Mouse (Mus musculus) stomach, embryonic 15.5 days (tissue): ENCODE measurements around the gene Ccdc180. TPM values are rescaled to one million over a fixed set of nuclear protein-coding genes. Genes with fewer than 3 reads are reported as not detected.

Experiments used
- ATAC-seq: fragments of 200-750 bp; cut with Nextera tagmentation; 2 replicates; pipeline ENCODE4 v1.8.0; 2017; ENCODE audit warnings: low read depth, moderate number of reproducible peaks, moderate TSS enrichment; ENCODE audit not compliant: insufficient read depth, low FRiP score
- H3K27ac ChIP-seq: fragments of 300-500 bp; sonication (generic); 2 replicates; pipeline ENCODE4 v1.5.1; 2015; ENCODE audit warnings: mild to moderate bottlenecking, inconsistent platforms
- H3K27me3 ChIP-seq: fragments of 300-500 bp; sonication (generic); replicated peaks from 2 replicates; pipeline ENCODE4 v1.6.1; 2015; ENCODE audit warnings: inconsistent platforms
- H3K36me3 ChIP-seq: fragments of 300-500 bp; sonication (generic); 2 replicates; pipeline ENCODE4 v1.6.1; 2015; ENCODE audit warnings: inconsistent platforms
- H3K4me1 ChIP-seq: fragments of 300-500 bp; sonication (generic); 2 replicates; pipeline ENCODE4 v1.6.1; 2015; ENCODE audit warnings: inconsistent platforms
- H3K4me2 ChIP-seq: fragments of 300-500 bp; sonication (generic); 2 replicates; pipeline ENCODE4 v1.6.1; 2015; ENCODE audit warnings: mild to moderate bottlenecking, inconsistent platforms
- H3K4me3 ChIP-seq: fragments of 300-500 bp; sonication (generic); replicated peaks from 2 replicates; pipeline ENCODE4 v1.5.1; 2015; ENCODE audit warnings: inconsistent platforms
- H3K9ac ChIP-seq: fragments of 300-500 bp; sonication (generic); 2 replicates; pipeline ENCODE4 v1.6.1; 2015; ENCODE audit warnings: inconsistent platforms
- H3K9me3 ChIP-seq: fragments of 300-500 bp; sonication (generic); 2 replicates; pipeline ENCODE4 v1.6.1; 2016; ENCODE audit warnings: inconsistent platforms
- WGBS: fragments of 180-500 bp; shearing (Covaris S2); methylation state at CpG from one replicate; pipeline ENCODE4 v1.1.7; 2015; 5-methylcytosine and 5-hydroxymethylcytosine counted together
- polyA plus RNA-seq: library from polyadenylated mRNA; unstranded; fragments of >200 nt; fragmentation: Nextera tagmentation; extraction: Ambion mirVana; gene quantifications from 2 replicates; pipeline ENCODE4 v1.2.1, GENCODE M21; 2015

Ccdc180 gene
- polyA plus RNA-seq, 1 experiment from 2014 or later = 0.12 TPM

- H3K4me1 ChIP-seq = peaks cover 7% of the 10 kb centered on the region; the same call in 1 of the 2 replicates
- H3K27ac ChIP-seq = no peak overlapping the region
- no peaks in the 10 kb centered on the region for H3K36me3 ChIP-seq
- 76% methylated on average over 6 of the region's 6 CpGs for WGBS
- H3K4me3 ChIP-seq = no peak overlapping the region
- no peaks in the 10 kb centered on the region for H3K27me3 ChIP-seq
- no peak overlapping the region for H3K4me2 ChIP-seq
- H3K9me3 ChIP-seq = no peaks in the 10 kb centered on the region
- H3K9ac ChIP-seq = no peak overlapping the region
- ATAC-seq = no peak
Measured at GRCm38 (mm10) chr4:45976931-45977667, 87.0 kb downstream of the Ccdc180 start.

- H3K4me2 ChIP-seq = no peak overlapping the region
- no peaks in the 10 kb centered on the region for H3K27me3 ChIP-seq
- 43% methylated on average over 2 of the region's 2 CpGs for WGBS
- H3K36me3 ChIP-seq = no peaks in the 10 kb centered on the region
- H3K9ac ChIP-seq = no peak overlapping the region
- no peak for ATAC-seq
- no peak overlapping the region for H3K4me3 ChIP-seq
- H3K27ac ChIP-seq = no peak overlapping the region
- H3K9me3 ChIP-seq = no peaks in the 10 kb centered on the region
- no peaks in the 10 kb centered on the region for H3K4me1 ChIP-seq
Measured at GRCm38 (mm10) chr4:45979916-45980315, 89.8 kb downstream of the Ccdc180 start.

- Histone ChIP-seq H3K27ac (no peak overlapping the region), H3K9me3 (no peaks in the 10 kb centered on the region), H3K4me3 (no peak overlapping the region), H3K9ac (no peak overlapping the region), H3K27me3 (no peaks in the 10 kb centered on the region), H3K4me1 (no peaks in the 10 kb centered on the region), H3K36me3 (no peaks in the 10 kb centered on the region), H3K4me2 (no peak overlapping the region)
- no peak for ATAC-seq
Measured at GRCm38 (mm10) chr4:45981054-45981453, 91.0 kb downstream of the Ccdc180 start.

GRCm38 (mm10) chr4:45990427-45991135, 100.5 kb downstream of the Ccdc180 start:
- no peak for ATAC-seq
- Histone ChIP-seq H3K27ac (no peak overlapping the region), H3K4me2 (no peak overlapping the region), H3K9ac (no peak overlapping the region), H3K36me3 (no peaks in the 10 kb centered on the region), H3K27me3 (no peaks in the 10 kb centered on the region), H3K4me3 (no peak overlapping the region), H3K4me1 (no peaks in the 10 kb centered on the region), H3K9me3 (no peaks in the 10 kb centered on the region)
- 32% methylated on average over 6 of the region's 6 CpGs for WGBS

- H3K4me1 ChIP-seq = no peaks in the 10 kb centered on the region
- no peaks in the 10 kb centered on the region for H3K36me3 ChIP-seq
- H3K9ac ChIP-seq = no peak overlapping the region
- no peaks in the 10 kb centered on the region for H3K9me3 ChIP-seq
- H3K27ac ChIP-seq = no peak overlapping the region
- 82% methylated on average over 4 of the region's 4 CpGs for WGBS
- no peak for ATAC-seq
- H3K27me3 ChIP-seq = no peaks in the 10 kb centered on the region
- H3K4me3 ChIP-seq = no peak overlapping the region
- no peak overlapping the region for H3K4me2 ChIP-seq
Measured at GRCm38 (mm10) chr4:45998536-45998935, 108.4 kb downstream of the Ccdc180 start.

Other genes with a start within 250 kb of the Ccdc180 start
- gene Aldh1b1, start 91.3 kb upstream of the Ccdc180 start, polyA plus RNA-seq = 127 and 187 TPM in 2 replicates
- gene Igfbpl1, start 63.4 kb upstream of the Ccdc180 start, polyA plus RNA-seq = 0.48 and 0.87 TPM in 2 replicates
- 1.5 and 1.7 TPM in 2 replicates for gene Stra6l, start 41.6 kb upstream of the Ccdc180 start, polyA plus RNA-seq
- gene Tdrd7, start 75.0 kb downstream of the Ccdc180 start, polyA plus RNA-seq = 19.8 and 21.5 TPM in 2 replicates
- gene Tmod1, start 148.6 kb downstream of the Ccdc180 start, polyA plus RNA-seq = 4.7 and 6.4 TPM in 2 replicates
- 59.5 and 62.0 TPM in 2 replicates for gene Ncbp1, start 248.3 kb downstream of the Ccdc180 start, polyA plus RNA-seq
- gene Tstd2, start 248.4 kb downstream of the Ccdc180 start, polyA plus RNA-seq = 33.3 and 38.2 TPM in 2 replicates